Mouse (Mus musculus) heart, embryonic 10.5 days (tissue): ENCODE measurements around the gene Nav1. TPM values are rescaled to one million over a fixed set of nuclear protein-coding genes. Genes with fewer than 3 reads are reported as not detected.
A peak's percentile ranks its signal among the peaks of the same experiment; 100 is the strongest.

Experiments used
- DNase-seq: peaks from one replicate; pipeline ENCODE4 v3.0.0-alpha.2; 2017; ENCODE audit warnings: low spot score
- H3K27ac ChIP-seq: fragments of 300-500 bp; sonication (generic); 2 replicates; pipeline ENCODE4 v1.5.1; 2016; ENCODE audit warnings: mild to moderate bottlenecking
- H3K27me3 ChIP-seq: fragments of 300-500 bp; sonication (generic); 2 replicates; pipeline ENCODE4 v1.6.1; 2016; ENCODE audit warnings: mild to moderate bottlenecking; ENCODE audit not compliant: poor library complexity, insufficient read depth, severe bottlenecking
- H3K36me3 ChIP-seq: fragments of 300-500 bp; sonication (generic); 2 replicates; pipeline ENCODE4 v1.6.1; 2016; ENCODE audit warnings: mild to moderate bottlenecking, moderate library complexity
- H3K4me1 ChIP-seq: fragments of 300-500 bp; sonication (generic); 2 replicates; pipeline ENCODE4 v1.6.1; 2016; ENCODE audit warnings: mild to moderate bottlenecking
- H3K4me3 ChIP-seq: fragments of 300-500 bp; sonication (generic); 2 replicates; pipeline ENCODE4 v1.5.1; 2016; ENCODE audit warnings: mild to moderate bottlenecking, moderate library complexity
- H3K9me3 ChIP-seq: fragments of 300-500 bp; sonication (generic); 2 replicates; pipeline ENCODE4 v1.6.1; 2016; ENCODE audit warnings: mild to moderate bottlenecking, moderate library complexity
- WGBS: fragments of 180-500 bp; shearing (Covaris S2); methylation state at CpG from one replicate; pipeline ENCODE4 v1.1.7; 2016; 5-methylcytosine and 5-hydroxymethylcytosine counted together
- polyA plus RNA-seq: library from polyadenylated mRNA; unstranded; fragments of >200 nt; fragmentation: Nextera tagmentation; extraction: Ambion mirVana; gene quantifications from 2 replicates; pipeline ENCODE4 v1.2.1, GENCODE M21; 2016

Gene Nav1
- polyA plus RNA-seq, 1 experiment from 2014 or later: 26.5 TPM

- H3K9me3 ChIP-seq: no peaks in the 10 kb centered on the region
- DNase-seq: no peak
- peaks cover 72% of the 10 kb centered on the region for H3K4me1 ChIP-seq
- no peak overlapping the region for H3K4me3 ChIP-seq
- 89% methylated on average over 4 of the region's 4 CpGs for WGBS
- peaks cover 36% of the 10 kb centered on the region for H3K36me3 ChIP-seq
- peak overlapping the region; percentile 69; the same call in 1 of the 2 replicates for H3K27ac ChIP-seq
- no peaks in the 10 kb centered on the region for H3K27me3 ChIP-seq
Measured at GRCm38 (mm10) chr1:135534070-135534469, 73.0 kb downstream of the Nav1 start.

DNA sequence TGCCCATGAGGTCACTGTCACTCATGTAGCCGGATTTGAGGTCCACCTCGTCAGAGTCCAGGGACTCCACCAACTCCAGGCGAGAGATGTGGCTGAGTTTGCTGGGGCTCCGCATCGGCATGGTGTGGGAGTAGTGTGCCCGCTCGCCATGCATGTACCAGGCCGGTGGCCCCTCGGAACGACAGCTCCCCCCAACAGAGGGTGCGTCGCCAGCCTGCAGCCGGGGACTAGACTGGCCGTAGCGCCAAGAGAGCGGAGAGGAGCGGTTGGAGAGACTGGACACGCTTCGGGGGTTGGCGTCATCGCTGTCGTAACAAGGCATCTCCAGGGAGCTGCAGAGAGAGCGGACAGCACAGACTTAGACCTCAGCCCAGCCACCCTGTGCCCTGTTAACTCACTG, 74.7 kb downstream of the Nav1 start:
- 92% methylated on average over 23 of the region's 23 CpGs for WGBS
- DNase-seq: no peak
- peaks cover 44% of the 10 kb centered on the region for H3K36me3 ChIP-seq

GRCm38 (mm10) chr1:135531981-135532380, 75.1 kb downstream of the Nav1 start:
- no peak overlapping the region for H3K4me3 ChIP-seq
- H3K9me3 ChIP-seq: no peaks in the 10 kb centered on the region
- WGBS: 81% methylated on average over 6 of the region's 6 CpGs
- peaks cover 56% of the 10 kb centered on the region for H3K4me1 ChIP-seq
- H3K27me3 ChIP-seq: no peaks in the 10 kb centered on the region
- DNase-seq: no peak
- H3K36me3 ChIP-seq: peaks cover 44% of the 10 kb centered on the region
- H3K27ac ChIP-seq: peak overlapping the region; percentile 71; the same call in 1 of the 2 replicates

More for the DNA sequence above, 74.7 kb downstream of the Nav1 start:
- Histone ChIP-seq H3K9me3 (no peaks in the 10 kb centered on the region), H3K27me3 (no peaks in the 10 kb centered on the region), H3K4me1 (peaks cover 60% of the 10 kb centered on the region), H3K4me3 (no peak overlapping the region), H3K27ac (0 out of 2 replicates have a peak overlapping the region, but pooled peaks have one; percentile 43)

DNA sequence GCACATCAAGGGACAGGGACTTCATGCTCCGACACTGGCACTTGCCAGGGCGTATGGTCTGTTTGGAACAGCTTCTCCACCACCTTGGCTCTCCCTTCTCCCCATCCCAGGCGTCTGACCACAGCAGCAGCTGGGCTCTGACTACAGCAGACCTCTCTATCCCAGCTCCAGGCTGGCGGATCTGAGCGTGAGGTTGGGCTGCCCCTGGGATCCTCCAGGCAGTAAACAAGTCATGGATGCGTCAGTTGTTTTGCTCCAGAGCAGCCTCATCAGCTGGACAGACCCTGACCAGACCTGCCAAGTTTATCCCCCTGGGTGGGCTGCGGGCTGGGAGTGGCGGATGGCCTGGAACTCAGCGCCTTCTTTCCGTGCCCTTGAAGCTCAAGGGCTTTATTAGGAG, 76.0 kb downstream of the Nav1 start:
- no peak for DNase-seq
- peak overlapping the region; percentile 71 for H3K27ac ChIP-seq
- no peaks in the 10 kb centered on the region for H3K9me3 ChIP-seq
- 51% methylated on average over 10 of the region's 10 CpGs for WGBS
- H3K4me1 ChIP-seq: peaks cover 50% of the 10 kb centered on the region
- H3K4me3 ChIP-seq: no peak overlapping the region
- H3K27me3 ChIP-seq: no peaks in the 10 kb centered on the region
- peaks cover 41% of the 10 kb centered on the region for H3K36me3 ChIP-seq

DNA sequence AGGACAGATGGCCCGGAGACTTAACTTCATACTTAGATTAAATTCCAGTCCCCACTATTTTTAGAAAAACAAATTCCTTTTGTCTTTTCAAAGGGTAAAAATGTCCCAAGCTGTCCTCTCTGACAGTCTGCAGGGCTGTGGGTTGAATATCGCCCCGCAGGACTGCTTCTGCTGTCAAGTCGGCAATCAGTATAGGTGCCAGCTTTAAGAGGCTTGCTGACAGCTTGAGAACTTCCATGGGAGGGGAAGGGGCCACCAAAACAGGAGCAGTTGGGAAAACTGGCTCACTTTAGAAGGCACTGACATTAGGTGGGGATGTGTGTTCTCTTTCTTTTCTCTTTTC, 82.6 kb downstream of the Nav1 start:
- Histone ChIP-seq H3K9me3 (peaks cover 3% of the 10 kb centered on the region; the same call in 1 of the 2 replicates), H3K36me3 (peaks cover 21% of the 10 kb centered on the region), H3K4me1 (peaks cover 28% of the 10 kb centered on the region), H3K4me3 (peak overlapping the region; percentile 19; the same call in 1 of the 2 replicates), H3K27me3 (no peaks in the 10 kb centered on the region), H3K27ac (peak overlapping the region; percentile 83)
- 13% methylated on average over 4 of the region's 4 CpGs for WGBS
- DNase-seq: peak; percentile 93

DNA sequence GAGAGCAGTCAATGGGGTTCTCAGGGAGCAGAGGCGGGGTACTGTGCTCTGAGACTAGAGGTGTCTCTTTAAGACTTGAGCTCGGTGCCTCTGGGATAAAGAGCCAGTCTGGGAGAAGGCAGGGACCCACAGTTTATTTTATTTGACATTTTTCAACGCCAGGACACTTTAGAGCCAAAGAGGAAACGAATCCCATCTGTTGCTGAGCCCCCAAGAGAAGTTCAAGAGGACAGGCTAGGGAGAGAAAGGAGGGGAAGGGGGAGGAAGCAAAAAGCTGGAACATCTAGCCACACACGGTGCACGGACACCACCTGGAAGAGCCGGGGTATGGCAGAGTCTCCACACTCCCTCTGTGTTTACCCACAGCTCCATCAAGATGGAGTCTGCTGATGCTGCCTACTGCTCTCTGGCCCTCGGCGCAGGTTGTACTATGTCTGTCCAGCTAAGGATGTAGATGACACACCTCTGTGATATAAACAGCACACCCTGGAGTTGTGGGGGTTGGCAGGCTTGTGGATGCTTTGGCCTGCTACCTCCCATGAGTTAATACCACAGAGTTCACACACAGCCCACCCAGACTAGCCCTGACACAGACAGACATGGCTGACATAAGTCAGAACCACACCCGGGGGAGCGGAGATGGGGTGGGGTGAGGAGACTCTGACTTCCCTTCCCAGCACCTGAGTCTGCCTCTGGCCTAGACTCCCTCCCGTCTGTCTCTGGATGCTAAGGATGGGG, 83.1 kb downstream of the Nav1 start:
- peak overlapping the region; percentile 83 for H3K27ac ChIP-seq
- peaks cover 30% of the 10 kb centered on the region for H3K4me1 ChIP-seq
- H3K36me3 ChIP-seq: peaks cover 16% of the 10 kb centered on the region
- H3K4me3 ChIP-seq: peak overlapping the region; percentile 19; the same call in 1 of the 2 replicates
- WGBS: 28% methylated on average over 12 of the region's 12 CpGs
- DNase-seq: no peak
- no peaks in the 10 kb centered on the region for H3K27me3 ChIP-seq
- peaks cover 3% of the 10 kb centered on the region; the same call in 1 of the 2 replicates for H3K9me3 ChIP-seq

GRCm38 (mm10) chr1:135523344-135523743, 83.8 kb downstream of the Nav1 start:
- 74% methylated on average over 2 of the region's 2 CpGs for WGBS
- Histone ChIP-seq H3K4me3 (no peak overlapping the region), H3K27me3 (no peaks in the 10 kb centered on the region), H3K9me3 (peaks cover 3% of the 10 kb centered on the region; the same call in 1 of the 2 replicates), H3K4me1 (peaks cover 35% of the 10 kb centered on the region), H3K36me3 (peaks cover 12% of the 10 kb centered on the region), H3K27ac (peak overlapping the region; percentile 83)
- DNase-seq: no peak

DNA sequence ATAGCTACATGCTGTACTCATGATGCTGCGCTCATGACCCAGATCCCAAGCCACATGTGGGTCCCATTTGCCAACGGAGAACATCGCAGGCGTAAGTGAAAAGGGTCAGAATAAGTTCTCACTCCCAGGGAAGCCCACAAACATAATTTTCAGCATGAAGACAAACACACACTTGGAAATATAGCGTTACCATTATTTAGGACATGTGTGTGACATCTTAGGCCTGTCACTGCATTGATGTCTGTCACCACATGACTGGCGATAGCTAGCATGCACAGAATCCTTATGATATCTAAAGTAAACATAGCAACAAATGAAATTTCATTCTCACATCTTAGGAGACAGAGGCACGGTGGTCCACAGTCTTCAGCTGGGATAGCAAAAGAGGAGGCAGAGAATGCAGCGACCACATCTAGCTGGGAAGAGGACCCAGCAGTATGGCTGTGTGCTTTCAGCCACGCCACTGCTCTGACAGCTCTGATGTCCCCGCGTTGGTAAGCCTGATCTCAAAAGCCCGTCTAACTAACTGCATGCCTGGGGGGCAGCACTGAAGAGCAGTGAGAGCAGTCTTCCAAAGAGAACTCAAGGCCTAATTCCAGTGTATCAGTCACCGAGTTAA, 86.4 kb downstream of the Nav1 start:
- H3K27me3 ChIP-seq: no peaks in the 10 kb centered on the region
- H3K27ac ChIP-seq: no peak overlapping the region
- DNase-seq: no peak
- WGBS: 72% methylated on average over 13 of the region's 13 CpGs
- no peak overlapping the region for H3K4me3 ChIP-seq
- peaks cover 9% of the 10 kb centered on the region for H3K36me3 ChIP-seq
- peaks cover 53% of the 10 kb centered on the region for H3K4me1 ChIP-seq
- H3K9me3 ChIP-seq: peaks cover 3% of the 10 kb centered on the region; the same call in 1 of the 2 replicates

- peaks cover 9% of the 10 kb centered on the region for H3K36me3 ChIP-seq
- no peak overlapping the region for H3K4me3 ChIP-seq
- DNase-seq: no peak
- no peaks in the 10 kb centered on the region for H3K27me3 ChIP-seq
- H3K9me3 ChIP-seq: peaks cover 3% of the 10 kb centered on the region; the same call in 1 of the 2 replicates
- H3K27ac ChIP-seq: no peak overlapping the region
- 43% methylated on average over 5 of the region's 5 CpGs for WGBS
- peaks cover 57% of the 10 kb centered on the region for H3K4me1 ChIP-seq
Measured at GRCm38 (mm10) chr1:135518661-135519060, 88.4 kb downstream of the Nav1 start.

GRCm38 (mm10) chr1:135517469-135517868, 89.6 kb downstream of the Nav1 start:
- no peaks in the 10 kb centered on the region for H3K27me3 ChIP-seq
- H3K4me3 ChIP-seq: no peak overlapping the region
- H3K27ac ChIP-seq: peak overlapping the region; percentile 57
- DNase-seq: no peak
- H3K9me3 ChIP-seq: peaks cover 3% of the 10 kb centered on the region; the same call in 1 of the 2 replicates
- 73% methylated on average over 6 of the region's 6 CpGs for WGBS
- peaks cover 62% of the 10 kb centered on the region for H3K4me1 ChIP-seq
- peaks cover 5% of the 10 kb centered on the region for H3K36me3 ChIP-seq

DNA sequence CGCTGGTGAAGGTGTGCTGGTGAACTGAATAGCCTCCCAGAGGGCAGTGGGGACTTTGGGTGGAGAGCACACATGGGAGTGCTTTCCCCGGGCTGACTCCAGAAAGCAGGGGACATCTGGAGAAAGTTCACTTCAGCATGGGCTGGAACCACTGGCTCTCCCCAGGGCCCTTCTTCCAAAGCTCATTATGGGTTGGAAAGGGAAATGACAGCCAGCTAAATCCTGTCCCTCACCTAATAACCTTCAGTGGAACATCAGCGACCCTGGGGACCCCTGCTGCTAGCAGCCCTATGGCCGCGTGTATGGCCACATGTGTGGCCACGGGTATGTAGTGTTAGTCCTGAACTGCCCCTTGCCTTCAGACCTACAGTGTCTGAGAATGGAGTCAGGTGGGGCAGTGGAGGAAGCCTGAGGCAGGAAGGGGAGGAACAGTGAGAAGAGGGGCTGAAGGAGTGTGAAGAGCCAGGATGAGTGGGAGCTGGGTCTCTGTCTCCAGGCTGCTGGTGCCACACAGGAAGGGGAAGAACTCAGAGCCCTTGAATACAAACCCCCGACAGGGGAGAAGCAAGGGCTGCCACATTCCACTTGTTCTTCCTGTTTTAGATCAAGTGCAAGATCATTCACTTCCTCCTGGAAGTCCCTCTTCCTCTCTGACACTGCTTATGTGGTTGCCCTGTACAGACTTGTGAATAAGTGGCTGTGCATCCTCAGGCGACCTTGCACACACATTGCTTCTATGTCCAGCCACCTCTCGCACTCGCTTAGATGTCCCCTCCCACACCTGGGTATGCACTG, 90.4 kb downstream of the Nav1 start:
- Histone ChIP-seq H3K27me3 (no peaks in the 10 kb centered on the region), H3K27ac (peak overlapping the region; percentile 57), H3K36me3 (peaks cover 3% of the 10 kb centered on the region), H3K4me1 (peaks cover 69% of the 10 kb centered on the region), H3K9me3 (peaks cover 1% of the 10 kb centered on the region; the same call in 1 of the 2 replicates), H3K4me3 (no peak overlapping the region)
- no peak for DNase-seq
- WGBS: 58% methylated on average over 10 of the region's 10 CpGs

- DNase-seq: no peak
- Histone ChIP-seq H3K9me3 (no peaks in the 10 kb centered on the region), H3K4me3 (no peak overlapping the region), H3K27ac (peak overlapping the region; percentile 62), H3K36me3 (no peaks in the 10 kb centered on the region), H3K27me3 (no peaks in the 10 kb centered on the region), H3K4me1 (peaks cover 79% of the 10 kb centered on the region)
- 65% methylated on average over 12 of the region's 12 CpGs for WGBS
Measured at GRCm38 (mm10) chr1:135515633-135516238, 91.4 kb downstream of the Nav1 start.
